Mouse (Mus musculus): ENCODE results near the gene Ccnb3.

DNA sequence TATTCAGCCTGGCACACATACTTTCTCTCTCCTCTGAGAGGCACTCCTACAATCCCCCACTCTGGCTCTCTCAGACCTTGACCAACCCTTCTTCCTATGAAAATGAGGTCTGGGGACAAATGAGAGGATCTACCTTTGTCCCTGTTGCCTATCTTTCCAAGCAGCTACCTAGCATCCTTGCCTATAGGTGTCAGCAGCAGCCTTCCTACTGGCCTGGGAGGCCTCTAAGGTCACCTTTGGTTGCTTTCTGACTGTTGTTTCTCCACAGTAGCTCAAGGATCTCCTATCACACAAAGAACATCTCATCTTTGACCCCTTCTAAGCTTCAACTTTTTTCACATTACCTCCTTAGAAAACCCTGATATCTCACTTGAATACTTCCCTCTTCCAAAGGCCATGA lies 15.6 kb upstream of the Ccnb3 start:
- no peak for TF ChIP-seq POLR2A (IDR thresholded peaks at IDR 0.05; ENCODE audit: borderline replicate concordance, extremely low read depth, low read depth, low read length)
- TF ChIP-seq CTCF (IDR thresholded peaks at IDR 0.05; ENCODE audit: insufficient read depth, low read length): no peak

All from lung, adult 2 months (tissue).